Mouse (Mus musculus): ENCODE results near the gene Mustn1.

Mustn1 gene

DNA sequence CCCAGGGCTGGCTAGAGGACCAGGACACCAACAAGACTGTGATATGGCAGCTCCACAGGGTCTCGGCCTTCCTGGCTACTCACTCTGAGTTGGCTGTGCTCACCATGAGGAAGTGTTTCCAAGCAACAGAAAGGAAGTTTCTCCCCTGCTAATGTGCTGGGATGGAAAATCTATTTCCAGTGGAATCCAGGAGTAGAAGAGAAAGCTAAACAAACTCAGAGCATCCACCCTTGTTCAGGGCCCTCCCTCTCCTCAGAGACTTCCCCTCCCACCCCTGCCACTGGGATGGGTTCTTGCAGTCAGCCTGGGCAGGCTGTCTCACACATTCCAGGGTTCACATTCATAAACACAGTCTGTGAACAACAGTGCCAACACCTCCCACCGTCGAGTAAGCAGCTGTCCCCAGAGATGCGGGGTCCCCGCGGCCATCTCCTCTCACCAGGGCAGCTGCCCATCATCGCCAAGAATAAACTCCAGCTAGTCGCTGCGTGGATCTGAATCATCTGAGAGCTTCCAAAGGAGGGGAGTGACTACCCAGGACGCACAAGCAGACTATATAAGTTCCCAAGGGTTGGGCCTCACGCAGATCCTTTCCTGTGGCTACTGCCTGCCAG lies at the start of gene Mustn1:
Gene Mustn1, plus strand, starts transcription at position 243 of the 614 bp plus-strand sequence.
- DNase-seq (ENCODE audit: low spot score in 2 of 2), result no peak

- no peak for DNase-seq (ENCODE audit: low spot score in 2 of 2)
Measured at GRCm38 (mm10) chr14:30837416-30837996, 41.5 kb upstream of the Mustn1 start.

GRCm38 (mm10) chr14:30843701-30844100 lies 35.3 kb upstream of the Mustn1 start:
- no peak for DNase-seq (ENCODE audit: low spot score in 2 of 2)

DNA sequence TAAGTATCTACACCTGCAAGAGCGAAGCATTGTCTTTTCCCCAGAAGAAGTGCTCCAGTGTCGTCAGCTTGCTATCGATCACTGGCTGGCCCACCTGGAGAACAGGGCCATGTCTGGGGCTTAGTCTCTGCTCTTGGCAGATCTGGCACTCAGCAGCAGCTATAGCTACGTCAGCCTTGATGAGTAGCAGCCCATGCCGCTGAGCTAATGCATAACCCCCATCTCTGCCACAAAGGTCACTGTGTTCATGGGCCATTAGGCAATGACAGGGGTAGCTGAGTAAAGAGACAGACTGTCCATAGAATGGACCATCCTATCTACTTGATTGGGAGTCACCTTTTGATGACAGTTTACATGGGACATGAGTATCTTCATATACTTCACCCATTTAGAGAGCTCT lies 28.5 kb upstream of the Mustn1 start:
- DNase-seq (ENCODE audit: low spot score in 2 of 2), result no peak

GRCm38 (mm10) chr14:30852325-30852724 lies 26.7 kb upstream of the Mustn1 start:
- DNase-seq (ENCODE audit: low spot score in 2 of 2), result no peak

- DNase-seq (ENCODE audit: low spot score in 2 of 2), result no peak
Measured at GRCm38 (mm10) chr14:30855316-30855715, 23.7 kb upstream of the Mustn1 start.

DNA sequence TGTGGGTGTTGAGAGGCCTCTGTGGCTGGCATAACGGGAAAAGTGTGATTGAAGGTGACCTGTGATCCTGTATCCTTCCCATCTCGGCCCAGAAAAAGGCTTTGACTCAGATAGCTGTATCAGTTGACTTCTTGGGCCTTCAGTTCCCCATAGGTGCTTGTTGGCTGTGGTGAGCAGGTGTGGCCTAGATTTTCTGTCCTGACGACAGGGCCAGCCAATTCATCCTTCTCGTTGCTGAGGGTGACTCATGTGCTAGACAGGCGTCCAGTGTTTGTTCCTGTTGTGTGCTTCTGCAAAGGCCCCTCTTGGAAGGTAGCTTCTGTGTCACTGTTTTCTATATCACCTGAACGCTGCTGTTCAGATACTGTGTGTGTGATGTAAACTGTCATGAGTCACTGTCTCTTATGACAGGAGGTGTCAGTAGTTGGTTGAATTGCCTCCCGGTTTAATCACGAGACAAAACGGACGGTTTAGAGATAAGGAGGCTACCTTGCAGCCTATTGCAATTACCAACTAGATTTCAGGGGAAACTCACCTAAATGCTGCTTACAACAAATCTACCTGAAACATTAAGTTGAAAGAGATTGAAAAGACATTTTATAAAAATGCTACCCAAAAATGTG lies 22.0 kb upstream of the Mustn1 start:
- no peak for DNase-seq (ENCODE audit: low spot score in 2 of 2)

DNA sequence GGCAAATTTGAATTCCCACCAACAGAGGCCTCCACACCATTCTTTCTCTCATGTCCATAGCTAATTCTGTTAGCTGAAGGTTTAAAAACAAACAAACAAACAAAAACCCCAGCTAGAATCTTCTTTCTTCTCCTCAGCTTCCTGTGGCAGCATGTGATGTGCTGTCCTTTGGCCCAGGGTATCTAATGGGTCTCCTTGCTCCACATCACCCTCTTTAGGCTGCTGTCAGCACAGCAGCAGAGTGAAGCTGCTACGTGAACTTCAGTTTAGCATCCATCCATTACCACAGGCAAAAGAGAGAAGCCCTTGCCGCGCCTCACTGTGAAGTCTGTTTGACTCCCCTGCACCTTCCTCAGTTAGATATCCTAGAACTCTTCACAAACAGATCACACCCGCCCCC lies 21.0 kb upstream of the Mustn1 start:
- no peak for DNase-seq (ENCODE audit: low spot score in 2 of 2)

- DNase-seq (ENCODE audit: low spot score in 2 of 2), result no peak
Measured at GRCm38 (mm10) chr14:30861421-30862125, 17.4 kb upstream of the Mustn1 start.

DNA sequence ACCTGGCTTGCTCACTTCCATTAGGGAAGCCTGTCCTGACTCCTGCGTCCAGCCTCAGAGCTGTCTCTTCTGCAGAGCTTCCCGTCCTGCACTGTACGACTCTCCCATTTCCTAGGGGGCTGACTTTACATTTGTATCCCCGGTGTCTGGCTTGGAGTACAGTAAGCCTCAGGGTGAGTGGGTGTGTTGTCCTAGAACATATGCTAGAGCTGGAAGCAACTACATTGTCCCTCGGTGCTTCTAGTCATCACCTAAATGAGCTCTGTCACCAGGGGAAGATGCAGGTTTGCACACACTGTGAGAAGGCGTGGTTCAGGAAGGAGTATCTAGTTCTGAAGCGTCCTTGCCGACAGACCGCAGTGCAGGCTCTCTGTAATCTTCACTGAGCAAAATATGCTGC lies 16.6 kb upstream of the Mustn1 start:
- DNase-seq (ENCODE audit: low spot score in 2 of 2), result no peak

DNA sequence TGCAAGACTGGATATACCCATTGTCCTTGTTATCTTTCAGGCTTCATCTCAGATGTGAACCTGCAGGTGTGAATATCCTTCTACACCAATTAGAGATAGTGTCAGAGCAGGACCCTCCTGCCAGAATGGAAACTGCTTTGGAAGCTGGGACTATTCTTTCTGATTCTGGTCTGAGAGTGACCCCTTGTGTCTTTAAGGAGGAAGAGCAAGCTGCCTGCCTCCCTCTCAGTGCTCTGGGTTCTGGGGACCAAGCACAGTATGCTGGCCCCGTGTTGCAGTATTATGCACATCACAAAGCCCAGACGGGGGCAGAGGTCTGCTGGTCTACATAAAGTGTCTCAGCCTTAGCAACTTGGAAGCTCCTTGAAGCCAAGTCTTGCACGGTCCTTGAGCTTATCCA lies 13.7 kb upstream of the Mustn1 start:
- DNase-seq (ENCODE audit: low spot score in 2 of 2), result no peak

DNA sequence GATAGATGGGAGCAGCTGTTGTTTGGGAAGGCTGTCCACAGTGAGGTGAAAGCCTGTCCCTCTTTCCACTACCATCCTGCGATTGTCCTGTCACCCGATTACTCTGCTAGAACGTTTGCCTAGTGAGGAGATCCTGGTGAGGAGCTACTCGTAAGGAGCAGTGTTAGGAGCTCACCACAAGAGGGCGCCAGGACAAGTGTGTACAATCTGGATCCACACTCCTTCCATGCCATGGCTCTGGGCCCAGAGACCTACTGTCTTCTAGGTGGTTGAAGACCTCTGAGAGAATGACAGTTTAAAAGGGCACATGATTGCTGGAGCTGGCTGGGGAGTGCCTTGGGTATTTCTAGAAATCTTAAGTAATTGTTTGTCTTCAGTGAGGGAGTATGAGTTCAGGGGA lies 12.0 kb upstream of the Mustn1 start:
- DNase-seq (ENCODE audit: low spot score in 2 of 2), result peak; percentile 21 to 54

GRCm38 (mm10) chr14:30868826-30869225 lies 10.2 kb upstream of the Mustn1 start:
- DNase-seq (ENCODE audit: low spot score in 2 of 2), result no peak

DNA sequence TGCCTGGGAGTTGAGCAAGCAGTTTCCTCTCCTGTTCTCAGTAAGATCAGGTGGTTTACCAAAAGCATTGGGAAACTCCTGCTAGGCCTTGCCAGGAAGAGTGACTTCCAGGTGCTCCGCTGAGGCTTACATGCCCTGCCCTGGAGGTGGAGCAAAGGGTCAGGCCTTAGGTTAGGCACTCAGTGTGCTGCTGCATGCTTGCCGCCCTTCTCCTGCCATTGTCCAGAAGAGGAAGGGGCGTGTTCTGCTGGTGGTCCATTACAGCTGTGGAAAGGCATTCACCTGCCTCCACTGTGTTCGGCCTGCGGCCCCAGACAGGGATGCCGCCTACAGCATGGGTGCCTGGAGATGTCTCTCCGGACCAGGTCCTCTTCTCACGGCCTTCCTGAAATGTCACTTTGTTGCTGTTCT lies 9.6 kb upstream of the Mustn1 start:
- no peak for DNase-seq (ENCODE audit: low spot score in 2 of 2)

GRCm38 (mm10) chr14:30870206-30871147 lies 8.5 kb upstream of the Mustn1 start:
- no peak for DNase-seq (ENCODE audit: low spot score in 2 of 2)

- DNase-seq (ENCODE audit: low spot score in 2 of 2), result no peak
Measured at GRCm38 (mm10) chr14:30874095-30874700, 4.8 kb upstream of the Mustn1 start.

- no peak for DNase-seq (ENCODE audit: low spot score in 2 of 2)
Measured at GRCm38 (mm10) chr14:30875130-30875865, 3.7 kb upstream of the Mustn1 start.

DNA sequence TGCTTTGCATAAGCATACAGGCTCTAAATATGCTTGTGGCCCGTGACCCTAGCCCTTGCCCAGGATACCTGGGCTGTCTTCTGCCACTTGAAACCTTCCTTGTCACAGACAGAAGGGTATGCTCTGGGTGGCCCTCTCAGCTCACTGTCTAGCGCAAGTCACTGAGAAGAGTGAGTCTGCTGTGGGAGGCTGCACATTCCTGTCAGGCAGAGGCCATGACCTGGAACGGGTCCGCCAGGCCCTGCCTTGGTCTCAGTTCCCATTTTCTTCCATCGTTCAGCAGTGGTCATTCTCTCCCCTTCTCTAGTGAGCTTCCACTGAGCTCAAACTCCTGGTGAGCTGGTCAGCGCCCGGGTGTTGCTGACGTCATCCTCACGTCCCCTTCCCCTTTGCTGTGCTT lies 3.0 kb upstream of the Mustn1 start:
- no peak for DNase-seq (ENCODE audit: low spot score in 2 of 2)

DNA sequence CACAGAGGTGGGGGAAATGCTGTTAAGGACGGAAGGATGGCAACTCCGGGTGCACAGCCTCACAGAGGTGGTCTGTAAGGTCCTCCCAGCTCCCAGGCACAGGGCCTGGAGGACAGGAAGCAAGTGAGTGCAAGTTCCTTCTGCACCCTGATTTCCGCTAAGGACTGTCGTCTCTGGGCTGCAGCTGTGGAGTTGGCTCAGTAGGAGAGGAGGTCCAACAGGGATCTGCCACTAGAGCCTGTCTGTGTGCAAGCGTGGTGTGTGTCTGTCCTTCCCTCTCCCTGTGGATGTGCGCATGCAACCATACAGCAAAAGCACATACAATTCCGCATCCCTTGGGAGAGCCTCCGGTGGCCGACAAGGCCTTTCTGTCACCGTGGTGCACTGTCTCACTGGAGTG lies 2.5 kb upstream of the Mustn1 start:
- no peak for DNase-seq (ENCODE audit: low spot score in 2 of 2)

- no peak for DNase-seq (ENCODE audit: low spot score in 2 of 2)
Measured at GRCm38 (mm10) chr14:30877827-30878226, 1.2 kb upstream of the Mustn1 start.

- no peak for DNase-seq (ENCODE audit: low spot score in 2 of 2)
Measured at GRCm38 (mm10) chr14:30879794-30880193, 794 bp downstream of the Mustn1 start.

All from natural killer cell, adult 2 months (primary cell).